Comparison of ENCODE assay signal across 17 mouse cellular contexts in genomic region chr11:8626715-8627114, GRCm38 (mm10). TPM values are rescaled to one million over a fixed set of nuclear protein-coding genes. Genes with fewer than 3 reads are reported as not detected.
DNase-seq lines count a peak whose midpoint lies in the region; ATAC-seq lines count a peak whose summit lies in the region.
"Had no signal": no experiment of that assay in that cellular context is flagged by ENCODE, and none has a peak within 500 bp of the region (broad histone marks: within the 10 kb centered on the region; RNA-seq: fewer than 3 reads in every experiment).

No protein-coding gene starts in this region.

- no peaks in the 10 kb centered on the region for H3K9me3 ChIP-seq in forebrain, embryonic 10.5 days
- H3K9me3 ChIP-seq in forebrain, embryonic 16.5 days (ENCODE audit: control insufficient read depth, low read length) = no peaks in the 10 kb centered on the region
- no peaks in the 10 kb centered on the region for H3K9me3 ChIP-seq in hindbrain, embryonic 11.5 days (ENCODE audit: control insufficient read depth, low read length)
- H3K9me3 ChIP-seq: embryonic facial prominence, embryonic 15.5 days; hindbrain, embryonic 15.5 days; liver, embryonic 15.5 days had no signal

- peaks cover 57% of the 10 kb centered on the region for H3K4me1 ChIP-seq in forebrain, embryonic 10.5 days
- peaks cover 13% of the 10 kb centered on the region for H3K4me1 ChIP-seq in forebrain, embryonic 16.5 days (replicated peaks; ENCODE audit: control insufficient read depth, insufficient read depth, low read length)
- no peaks in the 10 kb centered on the region for H3K4me1 ChIP-seq in hindbrain, embryonic 11.5 days (replicated peaks; ENCODE audit: control insufficient read depth, insufficient read depth, low read length)

- no peak for DNase-seq in forebrain, embryonic 10.5 days (ENCODE audit: extremely low spot score, low spot score)
- DNase-seq in 3134 (ENCODE audit: extremely low read depth, insufficient read length, low spot score) = peak; percentile 29
- DNase-seq in adrenal gland, postnatal 14 days = peak; percentile 68
- DNase-seq in kidney, postnatal 25 days = peak; percentile 37 to 53
- DNase-seq in frontal cortex, adult 2 months (ENCODE audit: extremely low spot score in 1 of 2, low spot score in 1 of 2) = no peak
- DNase-seq in ovary, postnatal 10 days (ENCODE audit: low spot score) = no peak
- DNase-seq in hindbrain, embryonic 11.5 days (ENCODE audit: low spot score) = no peak
- DNase-seq: cerebellum, adult 9-10 months; gastrocnemius, postnatal 14 days; heart, postnatal 10 days; left cerebral cortex, postnatal 4 days; lung, postnatal 14 days had no signal

- H3K36me3 ChIP-seq in forebrain, embryonic 10.5 days (replicated peaks) = no peaks in the 10 kb centered on the region
- H3K36me3 ChIP-seq in forebrain, embryonic 16.5 days (ENCODE audit: control insufficient read depth, insufficient read depth) = no peaks in the 10 kb centered on the region
- no peaks in the 10 kb centered on the region for H3K36me3 ChIP-seq in hindbrain, embryonic 11.5 days (ENCODE audit: control insufficient read depth, insufficient read depth, low read length)
- H3K36me3 ChIP-seq: embryonic facial prominence, embryonic 15.5 days; hindbrain, embryonic 15.5 days; liver, embryonic 15.5 days had no signal

- whole genome bisulfite sequencing in forebrain, embryonic 10.5 days = 89% methylated on average over 6 of the region's 6 CpGs
- WGBS in forebrain, embryonic 16.5 days = 90% methylated on average over 6 of the region's 6 CpGs
- WGBS in hindbrain, embryonic 11.5 days = 89% methylated on average over 6 of the region's 6 CpGs

- H3K4me2 ChIP-seq in forebrain, embryonic 16.5 days (ENCODE audit: low read length) = no peak overlapping the region
- H3K4me2 ChIP-seq in hindbrain, embryonic 11.5 days (replicated peaks; ENCODE audit: low read depth, low read length) = no peak overlapping the region
- H3K4me2 ChIP-seq: embryonic facial prominence, embryonic 15.5 days; hindbrain, embryonic 15.5 days; liver, embryonic 15.5 days had no signal

- H3K4me3 ChIP-seq in forebrain, embryonic 10.5 days = no peak overlapping the region
- no peak overlapping the region for H3K4me3 ChIP-seq in forebrain, embryonic 16.5 days (replicated peaks; ENCODE audit: low read length)
- H3K4me3 ChIP-seq in hindbrain, embryonic 11.5 days (ENCODE audit: low read depth, low read length) = no peak overlapping the region
- H3K4me3 ChIP-seq: embryonic facial prominence, embryonic 15.5 days; hindbrain, embryonic 15.5 days; liver, embryonic 15.5 days had no signal

- ATAC-seq in forebrain, embryonic 16.5 days = no peak
- ATAC-seq in hindbrain, embryonic 11.5 days (ENCODE audit: low FRiP score) = no peak

- no peak overlapping the region for H3K9ac ChIP-seq in forebrain, embryonic 16.5 days (replicated peaks; ENCODE audit: low read depth, low read length)
- no peak overlapping the region for H3K9ac ChIP-seq in hindbrain, embryonic 11.5 days (ENCODE audit: low read depth, low read length)
- H3K9ac ChIP-seq: embryonic facial prominence, embryonic 15.5 days; hindbrain, embryonic 15.5 days; liver, embryonic 15.5 days had no signal

- H3K27ac ChIP-seq in forebrain, embryonic 10.5 days = peak overlapping the region; percentile 36; the same call in 1 of the 2 replicates
- H3K27ac ChIP-seq in forebrain, embryonic 16.5 days (ENCODE audit: low read length) = no peak overlapping the region
- H3K27ac ChIP-seq in hindbrain, embryonic 11.5 days (ENCODE audit: low read depth, low read length) = no peak overlapping the region
- H3K27ac ChIP-seq: hindbrain, embryonic 15.5 days; liver, embryonic 15.5 days had no signal

- H3K27me3 ChIP-seq in forebrain, embryonic 10.5 days (ENCODE audit: poor library complexity, severe bottlenecking) = 0 out of 2 replicates have a peak, but pooled peaks cover 8% of the 10 kb centered on the region
- no peaks in the 10 kb centered on the region for H3K27me3 ChIP-seq in forebrain, embryonic 16.5 days (replicated peaks; ENCODE audit: control insufficient read depth, insufficient read depth, low read length)
- peaks cover 3% of the 10 kb centered on the region; the same call in 1 of the 2 replicates for H3K27me3 ChIP-seq in hindbrain, embryonic 11.5 days (ENCODE audit: control insufficient read depth, insufficient read depth, low read length)
- H3K27me3 ChIP-seq: embryonic facial prominence, embryonic 15.5 days; hindbrain, embryonic 15.5 days; Patski had no signal

RNA-seq across cellular contexts. Expression of gene Tns3, which starts 37.6 kb away (rescaled TPM):
- 13.3 and 13.8 TPM in 2 replicates for polyA plus RNA-seq in forebrain, embryonic 10.5 days (2016; fragmentation: Nextera tagmentation; extraction: Ambion mirVana)
- 8.8 TPM in 2 replicates for polyA plus RNA-seq in forebrain, embryonic 16.5 days (2015; fragmentation: Nextera tagmentation; extraction: Ambion mirVana)
- 36.9 and 38.4 TPM in 2 replicates for total RNA-seq in adrenal gland, postnatal 14 days (2021)
- 25.7 and 27.8 TPM in 2 replicates for polyA plus RNA-seq in frontal cortex, adult 2 months (2012; rRNA removed)
- 7.0 and 9.5 TPM in 2 replicates for polyA plus RNA-seq in hindbrain, embryonic 11.5 days (2014; fragmentation: Nextera tagmentation; extraction: Ambion mirVana)

Comparison
In these comparisons a context has a peak if more than half of its experiments do, and no peak if none do; other contexts are left out.
1. DNase-seq: peak in 3134 (single experiment), adrenal gland, postnatal 14 days (single experiment) and kidney, postnatal 25 days (2 of 2); none in forebrain, embryonic 10.5 days (single experiment), frontal cortex, adult 2 months (0 of 2), ovary, postnatal 10 days (single experiment) and hindbrain, embryonic 11.5 days (single experiment).